Mouse (Mus musculus): Measurements from ENCODE around the gene Zbp1. TPM values are rescaled to one million over a fixed set of nuclear protein-coding genes. Genes with fewer than 3 reads are reported as not detected.

The Zbp1 gene
- polyA plus RNA-seq, 1 experiment = 9.1 TPM

- Histone ChIP-seq H3K4me1 (ENCODE audit: control insufficient read depth, insufficient read depth, low read length) (no peaks in the 10 kb centered on the region), H3K27ac (ENCODE audit: control insufficient read depth, insufficient read depth, low read depth, low read length, poor library complexity) (no peak overlapping the region), H3K4me3 (replicated peaks; ENCODE audit: control insufficient read depth, low read depth, low read length) (no peak overlapping the region)
- 84% methylated on average over 10 of the region's 10 CpGs for WGBS
- TF ChIP-seq CTCF (IDR thresholded peaks at IDR 0.05; ENCODE audit: control insufficient read depth, insufficient read depth, low read length) (no peak), POLR2A (IDR thresholded peaks at IDR 0.05; ENCODE audit: borderline replicate concordance, control insufficient read depth, low read depth, low read length) (no peak)
These were observed 35.4 kb downstream of the Zbp1 start for GRCm38 (mm10) chr2:173183311-173183710.

GRCm38 (mm10) chr2:173182796-173183195 is 35.9 kb downstream of the Zbp1 start:
- no peak overlapping the region for H3K4me3 ChIP-seq (replicated peaks; ENCODE audit: control insufficient read depth, low read depth, low read length)
- H3K27ac ChIP-seq (ENCODE audit: control insufficient read depth, insufficient read depth, low read depth, low read length, poor library complexity) = no peak overlapping the region
- no peaks in the 10 kb centered on the region for H3K4me1 ChIP-seq (ENCODE audit: control insufficient read depth, insufficient read depth, low read length)
- TF ChIP-seq CTCF (IDR thresholded peaks at IDR 0.05; ENCODE audit: control insufficient read depth, insufficient read depth, low read length) (no peak), POLR2A (IDR thresholded peaks at IDR 0.05; ENCODE audit: borderline replicate concordance, control insufficient read depth, low read depth, low read length) (no peak)
- 76% methylated on average over 7 of the region's 7 CpGs for WGBS

GRCm38 (mm10) chr2:173181901-173182300 is 36.8 kb downstream of the Zbp1 start:
- TF ChIP-seq CTCF (IDR thresholded peaks at IDR 0.05; ENCODE audit: control insufficient read depth, insufficient read depth, low read length) (no peak), POLR2A (IDR thresholded peaks at IDR 0.05; ENCODE audit: borderline replicate concordance, control insufficient read depth, low read depth, low read length) (no peak)
- Histone ChIP-seq H3K4me3 (replicated peaks; ENCODE audit: control insufficient read depth, low read depth, low read length) (no peak overlapping the region), H3K4me1 (ENCODE audit: control insufficient read depth, insufficient read depth, low read length) (no peaks in the 10 kb centered on the region; the same call in 1 of the 2 replicates), H3K27ac (ENCODE audit: control insufficient read depth, insufficient read depth, low read depth, low read length, poor library complexity) (no peak overlapping the region)
- 83% methylated on average over 7 of the region's 7 CpGs for WGBS

- WGBS = 75% methylated on average over 5 of the region's 5 CpGs
- H3K27ac ChIP-seq (ENCODE audit: control insufficient read depth, insufficient read depth, low read depth, low read length, poor library complexity) = no peak overlapping the region
- no peak for TF ChIP-seq CTCF (IDR thresholded peaks at IDR 0.05; ENCODE audit: control insufficient read depth, insufficient read depth, low read length)
- no peak for TF ChIP-seq POLR2A (IDR thresholded peaks at IDR 0.05; ENCODE audit: borderline replicate concordance, control insufficient read depth, low read depth, low read length)
These were observed 37.2 kb downstream of the Zbp1 start for GRCm38 (mm10) chr2:173181486-173181885.

GRCm38 (mm10) chr2:173180721-173181388 is 37.9 kb downstream of the Zbp1 start:
- Histone ChIP-seq H3K27ac (ENCODE audit: control insufficient read depth, insufficient read depth, low read depth, low read length, poor library complexity) (no peak overlapping the region), H3K4me3 (replicated peaks; ENCODE audit: control insufficient read depth, low read depth, low read length) (no peak overlapping the region), H3K4me1 (ENCODE audit: control insufficient read depth, insufficient read depth, low read length) (no peaks in the 10 kb centered on the region; the same call in 1 of the 2 replicates)
- TF ChIP-seq POLR2A (IDR thresholded peaks at IDR 0.05; ENCODE audit: borderline replicate concordance, control insufficient read depth, low read depth, low read length) = no peak
- TF ChIP-seq CTCF (IDR thresholded peaks at IDR 0.05; ENCODE audit: control insufficient read depth, insufficient read depth, low read length) = no peak
- 73% methylated on average over 11 of the region's 11 CpGs for WGBS

More at GRCm38 (mm10) chr2:173181486-173181885, 37.2 kb downstream of the Zbp1 start:
- Histone ChIP-seq H3K4me3 (replicated peaks; ENCODE audit: control insufficient read depth, low read depth, low read length) (no peak overlapping the region), H3K4me1 (ENCODE audit: control insufficient read depth, insufficient read depth, low read length) (no peaks in the 10 kb centered on the region; the same call in 1 of the 2 replicates)

GRCm38 (mm10) chr2:173180026-173180425 is 38.7 kb downstream of the Zbp1 start:
- Histone ChIP-seq H3K4me3 (replicated peaks; ENCODE audit: control insufficient read depth, low read depth, low read length) (no peak overlapping the region), H3K27ac (ENCODE audit: control insufficient read depth, insufficient read depth, low read depth, low read length, poor library complexity) (no peak overlapping the region), H3K4me1 (ENCODE audit: control insufficient read depth, insufficient read depth, low read length) (no peaks in the 10 kb centered on the region; the same call in 1 of the 2 replicates)
- TF ChIP-seq CTCF (IDR thresholded peaks at IDR 0.05; ENCODE audit: control insufficient read depth, insufficient read depth, low read length) = no peak
- no peak for TF ChIP-seq POLR2A (IDR thresholded peaks at IDR 0.05; ENCODE audit: borderline replicate concordance, control insufficient read depth, low read depth, low read length)
- whole genome bisulfite sequencing = 82% methylated on average over 4 of the region's 4 CpGs

- TF ChIP-seq POLR2A (IDR thresholded peaks at IDR 0.05; ENCODE audit: borderline replicate concordance, control insufficient read depth, low read depth, low read length) (no peak), CTCF (IDR thresholded peaks at IDR 0.05; ENCODE audit: control insufficient read depth, insufficient read depth, low read length) (no peak)
- H3K4me3 ChIP-seq (replicated peaks; ENCODE audit: control insufficient read depth, low read depth, low read length) = no peak overlapping the region
- 70% methylated on average over 7 of the region's 7 CpGs for WGBS
- H3K4me1 ChIP-seq (ENCODE audit: control insufficient read depth, insufficient read depth, low read length) = no peaks in the 10 kb centered on the region; the same call in 1 of the 2 replicates
- H3K27ac ChIP-seq (ENCODE audit: control insufficient read depth, insufficient read depth, low read depth, low read length, poor library complexity) = no peak overlapping the region
These were observed 39.7 kb downstream of the Zbp1 start for GRCm38 (mm10) chr2:173179046-173179445.

- TF ChIP-seq POLR2A (IDR thresholded peaks at IDR 0.05; ENCODE audit: borderline replicate concordance, control insufficient read depth, low read depth, low read length) (no peak), CTCF (IDR thresholded peaks at IDR 0.05; ENCODE audit: control insufficient read depth, insufficient read depth, low read length) (no peak)
- no peak overlapping the region for H3K27ac ChIP-seq (ENCODE audit: control insufficient read depth, insufficient read depth, low read depth, low read length, poor library complexity)
- no peak overlapping the region for H3K4me3 ChIP-seq (replicated peaks; ENCODE audit: control insufficient read depth, low read depth, low read length)
- 77% methylated on average over 8 of the region's 8 CpGs for WGBS
- H3K4me1 ChIP-seq (ENCODE audit: control insufficient read depth, insufficient read depth, low read length) = peaks cover 2% of the 10 kb centered on the region; the same call in 1 of the 2 replicates
These were observed 40.8 kb downstream of the Zbp1 start for GRCm38 (mm10) chr2:173177951-173178350.

Data from bone marrow, adult 2 months (tissue).